Mouse (Mus musculus): Measurements from ENCODE around the gene Magee1.
"Not testable (repeated sequence)": the region's sequence is repeated elsewhere in the genome, so short reads cannot be mapped to it uniquely, and the experiment has no call there.

Magee1 gene

DNA sequence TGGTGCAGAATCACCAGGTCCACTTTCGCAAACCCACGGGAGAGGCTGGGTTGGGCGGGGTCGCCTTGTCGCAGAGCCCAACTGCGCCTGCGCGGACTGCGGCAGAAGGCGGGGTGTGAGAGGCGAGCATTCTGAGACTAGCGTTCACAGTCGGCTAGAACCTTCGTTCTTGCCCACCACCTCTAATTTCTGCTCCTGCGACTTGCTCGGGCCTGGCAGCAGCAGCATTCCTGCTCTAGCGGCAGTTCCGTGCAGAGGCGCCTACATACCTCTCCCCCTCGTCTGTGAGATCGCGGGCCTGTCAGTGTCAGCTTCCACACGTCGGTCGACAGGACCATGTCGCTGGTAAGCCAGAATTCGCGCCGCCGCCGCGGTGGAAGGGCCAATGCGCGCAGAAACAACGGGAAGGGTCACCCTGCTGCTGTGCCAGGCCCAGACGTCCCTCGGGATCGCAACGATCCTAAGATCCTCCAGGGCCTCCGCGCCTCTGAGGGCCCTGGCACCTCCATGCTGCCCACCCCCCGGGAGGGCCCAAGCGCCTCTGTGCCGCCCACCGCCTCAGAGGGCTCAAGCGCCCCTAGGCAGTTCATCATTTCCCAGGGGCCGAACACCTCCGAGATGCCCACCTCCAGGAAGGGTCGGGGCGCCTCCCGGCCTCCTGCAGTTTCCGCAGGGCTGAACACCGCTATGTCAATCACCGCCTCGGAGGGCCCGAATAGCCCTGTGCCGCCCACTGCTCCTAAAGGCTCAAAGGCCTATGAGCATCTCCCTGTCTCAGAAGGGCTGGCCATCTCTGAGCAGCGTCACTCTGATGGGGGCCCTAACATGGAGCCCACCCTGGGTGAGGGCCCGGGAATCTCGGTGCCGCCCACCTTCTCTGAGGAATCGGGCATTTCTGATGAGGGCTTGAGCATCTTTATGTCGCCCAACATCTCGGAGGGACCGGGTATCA lies at the start of gene Magee1:
Gene Magee1 (plus strand): TSS at position 104 of the 952 bp plus-strand sequence.
- peak; percentile 40 to 74 for DNase-seq (ENCODE audit: low spot score in 2 of 2)

DNA sequence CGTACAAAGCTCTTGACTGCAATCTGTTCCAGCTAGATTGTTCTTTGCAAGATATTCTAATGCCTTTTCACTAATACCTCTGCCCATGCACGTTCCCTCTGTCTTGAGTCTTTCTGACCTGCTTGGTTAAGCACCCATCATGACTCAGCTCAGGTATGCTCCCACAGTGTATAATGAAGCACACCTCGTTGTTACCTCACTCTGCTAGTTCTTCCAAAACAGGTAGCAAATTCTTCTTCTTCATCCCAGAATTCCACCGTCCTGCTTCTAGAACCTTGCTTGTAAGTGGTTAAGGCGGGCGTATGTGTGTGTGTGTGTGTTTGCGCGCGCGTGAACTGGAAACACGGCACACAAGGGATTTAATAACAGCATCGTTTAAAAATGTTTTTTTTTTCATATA lies 41.0 kb upstream of the Magee1 start:
- DNase-seq (ENCODE audit: low spot score in 2 of 2), result peak in 1 of 2 experiments; percentile 4

DNA sequence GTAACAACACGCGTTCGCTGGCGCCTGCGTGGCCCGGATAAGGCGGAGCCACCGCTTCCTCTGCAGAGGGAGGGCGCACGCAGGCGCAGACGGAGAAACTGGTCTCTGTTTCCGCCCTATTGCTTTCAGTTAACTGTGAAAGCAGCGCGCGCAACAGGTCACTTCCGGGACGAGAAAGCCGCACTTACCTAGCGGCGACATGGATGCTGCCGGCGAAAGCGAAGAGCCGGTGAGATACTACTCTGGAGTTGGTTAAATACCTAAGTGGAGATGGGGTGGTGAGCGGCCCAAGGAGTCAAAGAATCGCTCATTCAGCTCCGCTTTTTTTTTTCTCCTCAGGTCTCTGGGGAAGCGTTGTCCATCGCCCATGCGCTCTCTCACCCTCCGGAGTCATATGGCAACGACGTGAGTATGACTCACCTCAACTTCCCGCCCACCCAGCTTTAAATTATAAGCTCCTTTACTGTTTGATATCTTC lies 40.5 kb upstream of the Magee1 start, which contains the start of gene Pbdc1:
Gene Pbdc1 (plus strand): TSS at position 142 of the 478 bp plus-strand sequence.
- peak; percentile 48 to 92 for DNase-seq (ENCODE audit: low spot score in 2 of 2)

DNA sequence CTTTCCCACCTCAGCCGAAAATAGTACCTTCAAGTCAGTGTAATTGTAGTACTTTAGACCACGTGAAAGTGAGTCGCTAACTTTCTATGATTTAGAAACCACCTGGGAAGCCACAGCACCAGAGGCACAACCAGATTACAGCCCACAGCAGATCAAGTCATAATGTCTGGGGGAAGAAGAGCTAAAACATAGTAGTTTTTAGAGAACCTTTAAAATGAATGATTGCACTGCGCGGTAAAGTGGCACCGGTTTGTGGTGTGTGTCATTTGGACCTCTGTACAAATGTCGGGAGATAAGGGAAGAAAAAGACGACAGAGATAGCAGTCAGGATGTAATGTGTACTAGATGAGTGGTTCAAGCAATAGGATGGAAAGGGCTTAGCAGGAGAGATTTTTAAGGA lies 40.1 kb upstream of the Magee1 start:
- no peak for DNase-seq (ENCODE audit: low spot score in 2 of 2)

DNA sequence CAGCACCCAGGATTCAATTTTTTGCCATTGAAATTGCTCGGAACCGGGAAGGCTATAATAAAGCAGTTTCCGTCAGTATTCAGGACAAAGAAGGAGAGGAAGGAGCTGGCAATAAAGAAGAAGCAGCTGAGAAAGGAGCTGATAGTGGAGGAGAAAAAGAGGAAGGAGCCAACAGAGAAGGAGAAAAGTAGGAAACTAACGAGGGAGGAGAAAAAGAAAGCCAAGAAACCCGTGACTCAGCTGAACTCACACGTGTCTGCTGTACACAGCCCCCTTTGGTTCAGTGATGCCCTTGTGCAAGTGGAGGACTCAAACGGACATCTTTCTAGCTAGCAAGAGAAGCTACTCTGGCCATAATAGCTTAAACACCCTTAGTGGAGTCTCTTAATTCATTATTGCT lies 37.2 kb upstream of the Magee1 start:
- not testable (repeated sequence) for DNase-seq (ENCODE audit: low spot score in 2 of 2)

DNA sequence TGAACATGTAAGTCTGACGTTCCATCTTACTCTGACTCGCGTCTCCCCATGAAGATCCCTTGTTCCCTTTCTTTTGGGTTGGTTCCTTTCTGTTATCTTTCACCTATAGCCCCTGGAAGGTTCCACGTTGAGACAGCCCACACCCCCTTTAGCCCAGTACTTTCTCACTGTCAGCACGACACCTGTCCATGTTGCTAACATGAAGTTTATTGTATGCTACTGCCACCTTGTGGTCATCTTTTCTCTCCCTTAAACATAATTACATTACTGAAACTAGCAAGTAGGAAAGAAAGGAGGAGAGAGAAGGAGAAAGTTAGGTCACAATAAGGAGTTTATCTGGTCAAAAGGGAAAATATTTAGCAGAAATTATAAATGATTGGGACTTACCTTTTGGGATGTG lies 16.0 kb upstream of the Magee1 start:
- DNase-seq (ENCODE audit: low spot score in 2 of 2), result no peak

DNA sequence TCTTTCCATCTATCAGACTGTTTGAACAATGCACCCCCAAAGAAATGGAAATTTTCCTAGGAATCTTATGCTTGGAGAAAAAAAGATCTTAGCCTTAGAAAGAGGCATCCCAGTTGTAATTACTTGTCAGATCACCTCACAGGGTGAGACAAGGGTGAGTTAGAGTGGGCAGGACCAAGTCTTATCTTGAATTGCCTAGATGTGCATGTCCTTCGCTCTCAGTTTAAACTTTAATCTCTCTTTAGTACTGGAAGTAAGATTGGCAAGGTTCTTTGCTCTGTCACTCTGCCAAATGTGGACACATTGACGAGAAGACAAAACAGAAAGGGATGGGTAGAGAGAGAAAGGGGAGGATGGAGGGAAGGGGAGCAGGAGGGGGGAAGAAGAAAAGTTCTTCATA lies 5.2 kb upstream of the Magee1 start:
- no peak for DNase-seq (ENCODE audit: low spot score in 2 of 2)

DNA sequence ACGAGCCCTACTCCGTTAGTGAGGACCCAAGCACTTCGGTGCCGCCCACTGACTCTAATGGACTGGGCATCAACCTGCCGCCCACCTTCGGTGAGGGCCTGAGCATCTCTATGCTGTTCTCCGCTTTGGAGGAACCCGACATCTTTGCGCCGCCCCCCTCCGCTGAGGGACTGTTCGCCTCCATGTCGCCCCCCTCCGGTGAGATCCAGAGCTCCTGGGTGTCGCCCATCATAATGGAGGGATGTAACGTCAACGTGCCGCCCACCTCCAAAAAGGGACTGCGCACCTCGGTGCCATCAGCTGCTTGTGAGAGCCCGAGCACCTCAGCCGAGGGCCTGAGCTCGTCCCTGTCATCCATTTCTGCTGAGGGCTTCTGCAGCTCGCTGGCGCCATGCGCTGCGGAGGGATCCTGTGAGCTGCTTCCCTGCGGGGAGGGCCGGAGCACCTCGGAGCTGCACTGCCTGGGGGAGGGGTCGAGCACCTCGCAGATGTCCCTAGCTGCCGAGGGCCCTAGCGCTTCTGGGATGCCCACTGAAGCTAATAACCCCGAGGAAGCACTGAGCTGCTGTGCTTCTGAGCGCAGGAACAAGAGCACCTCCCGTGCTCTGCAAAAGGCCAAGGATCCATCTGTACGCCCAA lies 1.2 kb downstream of the Magee1 start:
- DNase-seq (ENCODE audit: low spot score in 2 of 2), result peak; percentile 50 to 79

DNA sequence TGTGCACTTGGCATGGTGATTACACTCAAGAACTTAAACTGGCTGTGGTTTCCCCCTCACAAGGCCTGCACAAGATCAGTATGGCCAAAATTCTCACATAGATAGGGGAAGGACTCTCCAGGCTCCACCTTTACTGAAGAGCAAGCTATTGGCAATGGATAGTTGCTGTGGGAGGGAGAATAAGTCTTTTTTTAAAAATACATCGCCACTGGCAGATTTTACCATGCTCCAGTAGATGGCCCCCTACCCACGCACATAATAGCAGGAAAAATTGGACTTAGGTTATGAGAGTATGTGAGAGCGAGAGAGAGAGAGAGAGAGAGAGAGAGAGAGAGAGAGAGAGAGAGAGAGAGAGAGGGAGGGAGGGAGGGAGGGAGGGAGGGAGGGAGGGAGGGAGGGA lies 4.7 kb downstream of the Magee1 start:
- no peak for DNase-seq (ENCODE audit: low spot score in 2 of 2)

DNA sequence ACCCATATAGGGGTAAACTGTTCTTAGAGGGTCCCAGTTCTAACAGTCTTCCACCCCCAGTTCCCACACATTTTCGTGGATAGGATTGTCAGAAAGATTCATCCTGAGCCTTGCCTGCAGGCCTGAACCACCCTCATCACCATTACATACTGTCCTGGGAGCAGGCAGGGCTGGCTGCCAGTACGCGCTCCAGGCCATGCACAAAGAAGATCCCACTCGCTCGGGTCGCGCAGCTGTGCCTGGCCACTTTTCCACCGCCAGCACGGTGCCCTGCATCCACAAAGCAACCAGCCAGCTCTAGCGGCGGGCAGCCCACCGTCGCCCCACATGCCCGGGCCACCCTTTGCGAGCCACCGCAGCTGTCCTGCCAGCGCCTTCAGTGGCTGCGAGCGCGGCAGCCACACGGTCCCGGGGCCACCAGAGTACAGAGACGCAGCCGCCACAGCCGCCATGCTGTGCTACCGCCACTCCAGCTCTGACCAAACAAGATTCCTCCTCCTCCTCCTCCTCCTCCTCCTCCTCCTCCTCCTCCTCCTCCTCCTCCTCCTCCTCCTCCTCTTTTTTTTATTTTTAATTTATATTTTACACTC lies 31.8 kb downstream of the Magee1 start:
- no peak for DNase-seq (ENCODE audit: low spot score in 2 of 2)

DNA sequence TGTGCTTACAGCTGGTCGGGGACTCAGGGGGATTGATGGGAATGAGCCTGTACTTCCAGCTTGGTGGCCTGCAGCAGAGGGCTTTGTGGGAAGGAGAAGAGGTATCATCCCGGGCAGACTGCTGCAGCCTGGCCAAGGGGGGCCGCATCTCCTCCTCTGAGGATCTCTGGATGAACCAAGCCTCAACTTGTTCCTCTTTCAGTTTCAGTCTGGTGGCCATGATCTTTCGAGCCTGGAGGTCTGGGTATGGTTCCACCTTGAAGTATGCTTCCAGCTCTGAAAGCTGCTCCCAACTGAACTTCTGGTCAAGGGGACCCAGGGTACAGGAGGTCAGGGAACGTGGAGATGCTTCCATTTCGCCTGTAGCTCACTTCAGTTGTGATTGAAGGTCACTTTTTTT lies 44.8 kb downstream of the Magee1 start:
- not testable (repeated sequence) for DNase-seq (ENCODE audit: low spot score in 2 of 2)

DNA sequence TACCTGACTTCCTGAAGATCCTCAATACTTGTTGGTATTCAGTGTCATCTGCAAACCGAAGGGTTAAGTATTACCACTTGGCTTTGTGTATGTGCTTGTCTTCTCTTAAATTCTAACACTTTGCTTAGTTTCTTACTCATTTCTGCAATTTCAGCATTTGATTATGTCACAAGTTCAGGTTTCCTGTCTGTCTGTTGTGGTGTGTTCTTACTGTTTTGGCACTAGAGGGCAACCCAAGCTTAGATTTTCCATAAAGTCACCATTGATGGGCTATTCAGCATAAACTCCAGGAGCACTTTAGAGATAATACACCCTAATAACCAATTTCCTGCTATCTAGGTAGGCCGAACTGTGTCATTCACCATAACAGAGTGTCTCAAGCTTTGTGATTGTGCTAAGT lies 47.0 kb downstream of the Magee1 start:
- no peak for DNase-seq (ENCODE audit: low spot score in 2 of 2)
